Mouse (Mus musculus) kidney, adult 2 months (tissue): ENCODE data around the gene Stac. TPM values are rescaled to one million over a fixed set of nuclear protein-coding genes. Genes with fewer than 3 reads are reported as not detected.

Experiments used
- DNase-seq: peaks from one replicate; pipeline ENCODE4 v3.0.0; 2021
- H3K27ac ChIP-seq: fragments of 200-500 bp; 2 replicates; pipeline ENCODE4 v1.5.1; 2012; ENCODE audit warnings: low read depth, low read length, control low read depth, inconsistent platforms; ENCODE audit not compliant: insufficient read depth
- H3K27me3 ChIP-seq: fragments of 200-500 bp; replicated peaks from 2 replicates; pipeline ENCODE4 v1.6.1; 2012; ENCODE audit warnings: mild to moderate bottlenecking, moderate library complexity, low read length, inconsistent platforms; ENCODE audit not compliant: control insufficient read depth, insufficient read depth
- H3K36me3 ChIP-seq: fragments of 200-500 bp; 2 replicates; pipeline ENCODE4 v1.6.1; 2012; ENCODE audit warnings: mild to moderate bottlenecking, moderate library complexity, low read length, inconsistent platforms; ENCODE audit not compliant: control insufficient read depth, insufficient read depth
- H3K4me1 ChIP-seq: fragments of 200-500 bp; 2 replicates; pipeline ENCODE4 v1.6.1; 2011; ENCODE audit warnings: low read length; ENCODE audit not compliant: control insufficient read depth, insufficient read depth
- H3K4me3 ChIP-seq: fragments of 200-500 bp; 2 replicates; pipeline ENCODE4 v1.5.1; 2011; ENCODE audit warnings: mild to moderate bottlenecking, low read depth, low read length, control low read depth; ENCODE audit not compliant: insufficient read depth
- CTCF ChIP-seq: fragments of 200-500 bp; conservative IDR thresholded peaks from 2 replicates; pipeline ENCODE4 v1.5.1; 2011; ENCODE audit warnings: low read depth, mild to moderate bottlenecking, control low read depth, low read length, moderate library complexity, mixed read lengths; ENCODE audit not compliant: insufficient read depth, insufficient read length
- POLR2A ChIP-seq: fragments of 200-500 bp; IDR thresholded peaks from one replicate; pipeline ENCODE4 v1.6.1; 2011; ENCODE audit warnings: low read depth, low read length, control low read depth
- WGBS: fragments of 180-500 bp; shearing (Covaris S2); methylation state at CpG from one replicate; pipeline ENCODE4 v1.1.7; 2018; 5-methylcytosine and 5-hydroxymethylcytosine counted together
- polyA plus RNA-seq: library from polyadenylated mRNA; depleted of rRNA; stranded (reverse); fragments of >200 nt; gene quantifications from 2 replicates; pipeline ENCODE4 v1.2.3, GENCODE M21; 2012

Gene Stac
- polyA plus RNA-seq, 1 experiment = 0.39 TPM

- WGBS = 89% methylated on average over 6 of the region's 6 CpGs
- DNase-seq = no peak
Measured at GRCm38 (mm10) chr9:111669816-111670215, 20.3 kb downstream of the Stac start.

DNA sequence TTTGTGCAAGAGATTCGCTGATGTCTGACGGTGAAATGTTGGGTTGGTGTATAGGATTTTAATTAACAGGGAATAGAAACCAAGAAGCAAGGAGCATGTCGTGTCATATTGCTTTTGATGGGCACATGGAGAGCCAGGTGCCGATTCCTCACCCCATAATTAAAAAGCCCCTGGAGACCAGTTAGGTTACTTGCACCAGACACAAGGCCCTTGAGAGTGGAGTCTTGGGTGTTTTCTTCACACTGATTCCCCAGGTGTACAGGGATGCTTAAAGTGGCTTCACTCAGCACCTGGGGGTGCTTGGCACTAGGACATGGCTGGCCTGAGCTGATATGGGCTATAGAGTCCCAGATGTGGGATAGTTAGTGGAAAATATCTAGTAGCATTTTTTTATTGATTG is 35.1 kb downstream of the Stac start:
- Histone ChIP-seq H3K4me1 (no peaks in the 10 kb centered on the region), H3K27me3 (no peaks in the 10 kb centered on the region), H3K27ac (no peak overlapping the region), H3K36me3 (no peaks in the 10 kb centered on the region), H3K4me3 (no peak overlapping the region)
- WGBS = 49% methylated on average over 4 of the region's 4 CpGs
- no peak for TF ChIP-seq CTCF
- TF ChIP-seq POLR2A = no peak
- DNase-seq = no peak

More at GRCm38 (mm10) chr9:111669816-111670215, 20.3 kb downstream of the Stac start:
- no peak overlapping the region for H3K27ac ChIP-seq
- no peak overlapping the region for H3K4me3 ChIP-seq
- no peak for TF ChIP-seq POLR2A
- TF ChIP-seq CTCF = no peak
- no peaks in the 10 kb centered on the region for H3K36me3 ChIP-seq
- no peaks in the 10 kb centered on the region for H3K27me3 ChIP-seq
- H3K4me1 ChIP-seq = no peaks in the 10 kb centered on the region

GRCm38 (mm10) chr9:111644228-111644627 is 45.9 kb downstream of the Stac start:
- Histone ChIP-seq H3K4me3 (no peak overlapping the region), H3K36me3 (no peaks in the 10 kb centered on the region), H3K4me1 (no peaks in the 10 kb centered on the region), H3K27me3 (no peaks in the 10 kb centered on the region), H3K27ac (no peak overlapping the region)
- 58% methylated on average over 4 of the region's 4 CpGs for WGBS
- TF ChIP-seq CTCF (no peak), POLR2A (no peak)
- peak; percentile 50 for DNase-seq

GRCm38 (mm10) chr9:111643369-111643768 is 46.8 kb downstream of the Stac start:
- H3K4me3 ChIP-seq = no peak overlapping the region
- no peaks in the 10 kb centered on the region for H3K4me1 ChIP-seq
- TF ChIP-seq POLR2A (no peak), CTCF (no peak)
- no peaks in the 10 kb centered on the region for H3K27me3 ChIP-seq
- no peak overlapping the region for H3K27ac ChIP-seq
- H3K36me3 ChIP-seq = no peaks in the 10 kb centered on the region
- peak; percentile 3 for DNase-seq
- 29% methylated on average over 5 of the region's 5 CpGs for WGBS

DNA sequence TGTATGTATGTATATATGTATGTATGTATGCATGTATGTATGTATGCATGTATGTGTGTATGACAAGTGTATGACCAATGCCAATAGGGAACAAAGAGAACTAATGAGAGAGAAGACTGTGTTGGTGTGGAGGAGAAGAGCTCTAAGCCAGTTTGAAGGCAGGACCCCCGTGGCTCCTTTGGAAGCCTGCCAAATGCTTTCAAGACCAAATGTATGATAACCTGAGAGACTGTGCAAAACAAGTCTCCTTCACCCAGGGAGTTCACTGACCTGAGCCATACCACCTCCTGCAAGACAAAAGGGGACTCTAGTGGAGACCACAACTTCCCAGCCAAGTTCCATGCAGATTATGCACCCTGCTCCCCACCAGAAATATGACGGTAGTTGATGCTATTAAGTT is 52.5 kb downstream of the Stac start:
- Histone ChIP-seq H3K27ac (no peak overlapping the region), H3K36me3 (no peaks in the 10 kb centered on the region), H3K27me3 (no peaks in the 10 kb centered on the region), H3K4me3 (no peak overlapping the region), H3K4me1 (no peaks in the 10 kb centered on the region)
- no peak for DNase-seq
- TF ChIP-seq POLR2A = no peak
- TF ChIP-seq CTCF = no peak
- 57% methylated on average over 2 of the region's 2 CpGs for WGBS

DNA sequence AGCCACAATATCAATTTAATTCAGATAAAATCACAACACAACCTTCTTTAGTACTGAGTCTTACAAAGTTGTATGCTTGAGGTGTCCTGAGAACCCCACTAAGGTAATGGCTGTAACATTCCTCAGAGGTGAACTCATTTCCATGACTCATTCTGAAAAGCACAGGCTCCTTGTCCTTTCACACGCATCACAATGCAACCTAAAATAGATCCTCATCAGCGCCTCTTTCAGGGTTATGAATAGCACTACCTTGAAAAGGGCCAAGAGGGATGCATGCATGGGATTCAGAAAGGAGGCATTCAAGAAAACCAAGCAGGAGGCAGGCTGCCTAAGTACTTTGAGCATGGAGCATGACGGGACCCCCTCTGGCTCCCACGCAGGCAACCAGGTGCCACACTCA is 57.3 kb downstream of the Stac start:
- no peak for TF ChIP-seq CTCF
- Histone ChIP-seq H3K4me1 (no peaks in the 10 kb centered on the region), H3K27ac (no peak overlapping the region), H3K27me3 (no peaks in the 10 kb centered on the region), H3K36me3 (no peaks in the 10 kb centered on the region), H3K4me3 (no peak overlapping the region)
- no peak for DNase-seq
- WGBS = 62% methylated on average over 4 of the region's 4 CpGs

DNA sequence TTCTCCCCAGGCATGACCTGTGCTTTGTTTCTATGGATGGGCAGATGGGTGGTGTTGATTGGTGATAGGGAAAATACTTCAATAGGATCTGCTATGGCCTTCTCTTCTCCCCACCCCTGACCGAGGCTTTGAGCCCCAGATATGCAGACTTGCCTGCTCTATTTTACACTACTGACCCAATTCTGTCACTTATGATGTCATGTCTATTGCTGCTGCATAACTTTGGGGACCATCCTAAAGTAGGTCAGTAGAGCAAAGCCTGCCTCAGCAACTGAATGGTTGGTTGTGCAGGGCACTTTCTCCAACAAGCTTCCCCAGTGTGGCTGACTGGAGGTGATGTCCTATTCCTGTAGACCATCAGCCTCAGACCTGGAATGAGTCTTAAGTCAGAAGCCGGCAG is 69.0 kb downstream of the Stac start:
- WGBS = 83% methylated on average over 2 of the region's 2 CpGs
- DNase-seq = no peak
- H3K27me3 ChIP-seq = no peaks in the 10 kb centered on the region
- no peaks in the 10 kb centered on the region for H3K36me3 ChIP-seq
- H3K4me1 ChIP-seq = no peaks in the 10 kb centered on the region
- no peak overlapping the region for H3K27ac ChIP-seq
- H3K4me3 ChIP-seq = no peak overlapping the region
- no peak for TF ChIP-seq POLR2A
- no peak for TF ChIP-seq CTCF

- H3K4me3 ChIP-seq = no peak overlapping the region
- 74% methylated on average over 3 of the region's 3 CpGs for WGBS
- H3K36me3 ChIP-seq = no peaks in the 10 kb centered on the region
- peaks cover 4% of the 10 kb centered on the region; the same call in 1 of the 2 replicates for H3K4me1 ChIP-seq
- H3K27me3 ChIP-seq = no peaks in the 10 kb centered on the region
- no peak overlapping the region for H3K27ac ChIP-seq
- no peak for TF ChIP-seq CTCF
- no peak for TF ChIP-seq POLR2A
- DNase-seq = no peak
Measured at GRCm38 (mm10) chr9:111611341-111611740, 78.8 kb downstream of the Stac start.
